Mouse (Mus musculus): ENCODE measurements at regions not wholly inside any gene's neighbourhood (a gene's known extent, or its start where the extent isn't known, plus 50 kb on each side); places are given as distances from the start of the nearest gene placed in this dataset.

DNA sequence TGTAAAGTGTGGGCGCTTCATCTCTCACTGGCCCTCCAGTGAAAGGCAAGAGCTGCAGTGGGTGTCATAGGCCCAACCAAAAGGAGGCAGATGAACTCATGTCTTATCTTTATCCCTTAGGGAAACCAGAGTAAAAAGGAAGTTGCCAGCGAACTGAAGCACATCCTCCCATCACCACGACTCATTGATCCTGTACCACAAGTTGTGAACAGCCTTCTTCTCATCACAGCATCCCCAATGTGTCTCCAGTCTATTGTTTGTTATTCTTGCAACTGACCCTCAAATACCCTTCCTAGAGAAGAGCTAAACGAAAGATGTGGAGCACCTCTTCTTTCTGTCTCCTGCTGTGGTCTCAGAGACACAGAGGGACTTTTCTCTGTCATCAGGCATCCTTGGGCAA is 570.5 kb upstream of the Cdh5 start:
- no peaks in the 10 kb centered on the region for H3K36me3 ChIP-seq (ENCODE audit: control insufficient read depth, insufficient read depth, low read length)
- WGBS: 78% methylated on average over 4 of the region's 4 CpGs
- H3K27ac ChIP-seq (ENCODE audit: low read depth, low read length): no peak overlapping the region
- no peaks in the 10 kb centered on the region for H3K4me1 ChIP-seq (ENCODE audit: control insufficient read depth, insufficient read depth, low read length)
- ATAC-seq (ENCODE audit: low FRiP score) (no peak), DNase-seq (ENCODE audit: low spot score, missing footprints) (no peak)
- no peak overlapping the region for H3K4me3 ChIP-seq (ENCODE audit: low read depth, low read length)
- H3K27me3 ChIP-seq (ENCODE audit: control insufficient read depth, insufficient read depth, low read length): no peaks in the 10 kb centered on the region
- H3K9ac ChIP-seq (ENCODE audit: low read length): no peak overlapping the region
- no peaks in the 10 kb centered on the region for H3K9me3 ChIP-seq (ENCODE audit: control insufficient read depth, low read length)
- no peak overlapping the region for H3K4me2 ChIP-seq

DNA sequence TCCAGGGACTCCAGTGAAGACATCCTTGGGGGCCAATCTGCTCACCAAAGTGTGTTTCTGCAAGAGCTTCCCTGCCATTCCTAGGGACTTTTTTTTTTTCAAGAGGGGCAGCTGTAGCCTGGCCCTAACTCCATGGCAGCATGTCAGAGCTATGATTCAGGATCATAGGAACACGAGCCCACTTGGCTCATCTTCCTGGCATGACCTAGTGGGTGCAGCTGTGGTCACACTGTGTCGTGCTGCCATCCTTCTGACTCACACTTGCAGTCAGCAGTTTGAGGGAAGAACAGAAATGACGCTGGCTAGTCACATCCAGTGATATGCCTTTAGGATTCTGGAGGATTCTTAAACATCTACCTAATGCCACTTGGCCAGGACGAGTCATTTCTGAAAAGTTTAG is 566.5 kb upstream of the Cdh5 start:
- DNase-seq (ENCODE audit: low spot score, missing footprints): no peak

DNA sequence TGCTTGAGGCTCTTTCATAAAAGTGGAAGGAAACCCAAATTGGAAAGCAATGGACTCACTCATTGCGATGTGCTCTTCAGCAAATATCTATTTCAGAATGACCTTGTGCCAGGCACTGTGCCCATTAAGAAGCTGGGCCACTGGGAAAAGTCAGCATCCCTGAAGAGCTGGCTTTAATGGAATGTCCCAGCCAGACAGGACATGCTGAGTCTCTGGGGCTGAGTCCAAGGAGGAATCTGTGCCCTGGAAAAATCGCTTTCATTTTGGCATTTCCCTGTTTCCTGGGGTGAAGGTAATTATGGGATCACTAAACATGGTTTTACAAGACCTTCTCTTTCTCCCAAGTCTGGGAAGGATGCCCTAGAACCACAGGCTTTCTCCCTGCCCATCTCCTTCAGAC is 564.6 kb upstream of the Cdh5 start:
- Histone ChIP-seq H3K4me3 (ENCODE audit: low read depth, low read length) (no peak overlapping the region), H3K9ac (ENCODE audit: low read length) (no peak overlapping the region), H3K4me1 (ENCODE audit: control insufficient read depth, insufficient read depth, low read length) (no peaks in the 10 kb centered on the region), H3K9me3 (ENCODE audit: control insufficient read depth, low read length) (no peaks in the 10 kb centered on the region), H3K4me2 (no peak overlapping the region), H3K36me3 (ENCODE audit: control insufficient read depth, insufficient read depth, low read length) (no peaks in the 10 kb centered on the region), H3K27me3 (ENCODE audit: control insufficient read depth, insufficient read depth, low read length) (no peaks in the 10 kb centered on the region), H3K27ac (ENCODE audit: low read depth, low read length) (no peak overlapping the region)
- no peak for ATAC-seq (ENCODE audit: low FRiP score)
- DNase-seq (ENCODE audit: low spot score, missing footprints): no peak
- 79% methylated on average over 2 of the region's 2 CpGs for whole genome bisulfite sequencing

More for the DNA sequence above, 566.5 kb upstream of the Cdh5 start:
- Histone ChIP-seq H3K9me3 (ENCODE audit: control insufficient read depth, low read length) (no peaks in the 10 kb centered on the region), H3K4me1 (ENCODE audit: control insufficient read depth, insufficient read depth, low read length) (no peaks in the 10 kb centered on the region), H3K36me3 (ENCODE audit: control insufficient read depth, insufficient read depth, low read length) (no peaks in the 10 kb centered on the region), H3K9ac (ENCODE audit: low read length) (no peak overlapping the region), H3K4me3 (ENCODE audit: low read depth, low read length) (no peak overlapping the region), H3K4me2 (no peak overlapping the region), H3K27me3 (ENCODE audit: control insufficient read depth, insufficient read depth, low read length) (no peaks in the 10 kb centered on the region), H3K27ac (ENCODE audit: low read depth, low read length) (no peak overlapping the region)
- 87% methylated on average over 4 of the region's 4 CpGs for WGBS
- no peak for ATAC-seq (ENCODE audit: low FRiP score)

GRCm38 (mm10) chr8:103541954-103542353 is 559.5 kb upstream of the Cdh5 start:
- WGBS: 81% methylated on average over 2 of the region's 2 CpGs
- H3K4me3 ChIP-seq (ENCODE audit: low read depth, low read length): no peak overlapping the region

DNA sequence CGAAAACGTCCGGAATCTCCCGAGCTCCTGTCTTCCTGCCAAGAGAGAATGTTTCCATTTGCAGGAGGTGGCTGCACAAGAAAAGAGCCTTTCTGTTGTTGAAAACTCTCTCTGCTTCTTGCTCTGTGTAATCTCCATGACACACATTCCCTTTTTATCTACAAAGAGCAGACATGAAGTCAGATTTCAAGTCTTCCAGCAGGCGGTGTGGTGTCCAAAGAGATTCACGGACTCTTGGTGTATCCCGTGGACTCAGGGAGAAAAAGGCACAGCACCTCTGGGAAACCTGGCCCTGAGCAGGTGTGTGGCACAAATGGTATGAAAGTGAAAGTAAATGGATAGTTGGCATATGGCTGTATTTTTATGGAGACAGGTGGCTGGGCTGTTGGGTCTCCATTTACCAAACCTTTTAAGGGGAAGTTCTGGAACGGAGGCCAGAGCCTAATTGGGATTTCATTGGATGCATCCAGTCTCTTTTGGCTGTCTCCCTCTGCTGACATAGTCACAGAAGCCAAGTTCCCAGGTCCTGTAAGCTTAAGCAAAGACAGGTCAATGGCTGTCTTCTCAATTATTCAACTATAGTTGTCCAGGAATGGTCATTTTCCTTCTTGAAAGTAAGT is 549.4 kb upstream of the Cdh5 start:
- DNase-seq (ENCODE audit: low spot score, missing footprints) (no peak), ATAC-seq (ENCODE audit: low FRiP score) (no peak)
- Histone ChIP-seq H3K4me1 (ENCODE audit: control insufficient read depth, insufficient read depth, low read length) (no peaks in the 10 kb centered on the region), H3K4me3 (ENCODE audit: low read depth, low read length) (no peak overlapping the region), H3K27me3 (ENCODE audit: control insufficient read depth, insufficient read depth, low read length) (no peaks in the 10 kb centered on the region), H3K9ac (ENCODE audit: low read length) (no peak overlapping the region), H3K9me3 (ENCODE audit: control insufficient read depth, low read length) (no peaks in the 10 kb centered on the region), H3K36me3 (ENCODE audit: control insufficient read depth, insufficient read depth, low read length) (no peaks in the 10 kb centered on the region), H3K4me2 (no peak overlapping the region), H3K27ac (ENCODE audit: low read depth, low read length) (no peak overlapping the region)
- 91% methylated on average over 8 of the region's 8 CpGs for WGBS

More at GRCm38 (mm10) chr8:103541954-103542353, 559.5 kb upstream of the Cdh5 start:
- Histone ChIP-seq H3K27ac (ENCODE audit: low read depth, low read length) (no peak overlapping the region), H3K4me2 (no peak overlapping the region), H3K27me3 (ENCODE audit: control insufficient read depth, insufficient read depth, low read length) (no peaks in the 10 kb centered on the region), H3K36me3 (ENCODE audit: control insufficient read depth, insufficient read depth, low read length) (no peaks in the 10 kb centered on the region), H3K9ac (ENCODE audit: low read length) (no peak overlapping the region), H3K4me1 (ENCODE audit: control insufficient read depth, insufficient read depth, low read length) (no peaks in the 10 kb centered on the region), H3K9me3 (ENCODE audit: control insufficient read depth, low read length) (no peaks in the 10 kb centered on the region)
- no peak for DNase-seq (ENCODE audit: low spot score, missing footprints)
- ATAC-seq (ENCODE audit: low FRiP score): no peak

DNA sequence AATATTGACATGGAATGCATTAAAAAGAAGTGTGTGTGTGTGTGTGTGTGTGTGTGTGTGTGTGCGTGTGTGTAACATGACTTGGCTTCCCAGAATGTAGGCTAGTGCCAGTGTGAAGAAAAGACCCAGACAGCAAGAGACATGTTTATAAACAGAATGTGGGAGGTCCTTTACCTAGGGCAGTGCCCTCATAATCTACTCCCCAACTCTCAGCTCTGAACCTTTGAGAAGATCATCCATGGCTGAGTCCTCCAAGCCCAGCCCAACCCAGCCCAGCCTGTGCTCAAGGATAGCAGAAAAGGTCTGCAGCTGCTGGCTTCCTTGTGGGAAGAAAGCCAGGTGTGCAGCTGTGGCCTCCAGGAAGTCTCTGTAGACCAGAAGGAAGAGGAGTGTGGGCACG is 539.8 kb upstream of the Cdh5 start:
- WGBS: 89% methylated on average over 2 of the region's 2 CpGs
- Histone ChIP-seq H3K9ac (ENCODE audit: low read length) (no peak overlapping the region), H3K36me3 (ENCODE audit: control insufficient read depth, insufficient read depth, low read length) (no peaks in the 10 kb centered on the region), H3K27me3 (ENCODE audit: control insufficient read depth, insufficient read depth, low read length) (no peaks in the 10 kb centered on the region), H3K4me1 (ENCODE audit: control insufficient read depth, insufficient read depth, low read length) (no peaks in the 10 kb centered on the region), H3K9me3 (ENCODE audit: control insufficient read depth, low read length) (no peaks in the 10 kb centered on the region), H3K4me3 (ENCODE audit: low read depth, low read length) (no peak overlapping the region), H3K4me2 (no peak overlapping the region), H3K27ac (ENCODE audit: low read depth, low read length) (no peak overlapping the region)
- ATAC-seq (ENCODE audit: low FRiP score) (no peak), DNase-seq (ENCODE audit: low spot score, missing footprints) (no peak)

- H3K27ac ChIP-seq (ENCODE audit: low read depth, low read length): no peak overlapping the region
- H3K9ac ChIP-seq (ENCODE audit: low read length): no peak overlapping the region
- no peak overlapping the region for H3K4me3 ChIP-seq (ENCODE audit: low read depth, low read length)
- 71% methylated on average over 11 of the region's 11 CpGs for WGBS
- ATAC-seq (ENCODE audit: low FRiP score) (no peak), DNase-seq (ENCODE audit: low spot score, missing footprints) (peak; percentile 68)
- no peaks in the 10 kb centered on the region for H3K27me3 ChIP-seq (ENCODE audit: control insufficient read depth, insufficient read depth, low read length)
- no peaks in the 10 kb centered on the region for H3K4me1 ChIP-seq (ENCODE audit: control insufficient read depth, insufficient read depth, low read length)
- H3K9me3 ChIP-seq (ENCODE audit: control insufficient read depth, low read length): no peaks in the 10 kb centered on the region
- no peak overlapping the region for H3K4me2 ChIP-seq
- no peaks in the 10 kb centered on the region for H3K36me3 ChIP-seq (ENCODE audit: control insufficient read depth, insufficient read depth, low read length)
Observed at GRCm38 (mm10) chr8:103570864-103571425, 530.5 kb upstream of the Cdh5 start.

- H3K9me3 ChIP-seq (ENCODE audit: control insufficient read depth, low read length): no peaks in the 10 kb centered on the region
- no peak overlapping the region for H3K4me3 ChIP-seq (ENCODE audit: low read depth, low read length)
- H3K36me3 ChIP-seq (ENCODE audit: control insufficient read depth, insufficient read depth, low read length): no peaks in the 10 kb centered on the region
- no peak overlapping the region for H3K4me2 ChIP-seq
- H3K27ac ChIP-seq (ENCODE audit: low read depth, low read length): no peak overlapping the region
- no peaks in the 10 kb centered on the region for H3K4me1 ChIP-seq (ENCODE audit: control insufficient read depth, insufficient read depth, low read length)
- 91% methylated on average over 3 of the region's 3 CpGs for WGBS
- DNase-seq (ENCODE audit: low spot score, missing footprints) (no peak), ATAC-seq (ENCODE audit: low FRiP score) (no peak)
- no peaks in the 10 kb centered on the region for H3K27me3 ChIP-seq (ENCODE audit: control insufficient read depth, insufficient read depth, low read length)
- no peak overlapping the region for H3K9ac ChIP-seq (ENCODE audit: low read length)
Observed at GRCm38 (mm10) chr8:103577147-103577546, 524.3 kb upstream of the Cdh5 start.

DNA sequence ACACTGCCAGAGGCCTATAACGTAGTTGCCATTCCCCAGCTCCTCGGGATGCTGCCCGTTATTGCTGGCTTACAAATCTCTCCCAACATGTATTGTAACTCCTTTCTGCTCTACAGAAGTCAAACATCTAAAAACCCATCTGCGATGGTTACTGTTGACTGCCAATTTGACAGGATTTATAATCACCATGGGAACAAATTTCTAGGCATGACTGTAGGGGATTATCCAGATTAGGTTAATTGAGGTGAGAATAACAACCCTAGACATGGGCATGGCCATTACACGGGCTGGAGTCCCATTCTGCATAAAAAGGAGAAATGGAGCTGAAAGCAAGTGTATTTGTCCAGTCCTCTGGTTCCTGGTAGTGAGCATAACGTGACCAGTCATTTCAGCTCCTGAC is 523.4 kb upstream of the Cdh5 start:
- no peaks in the 10 kb centered on the region for H3K27me3 ChIP-seq (ENCODE audit: control insufficient read depth, insufficient read depth, low read length)
- DNase-seq (ENCODE audit: low spot score, missing footprints) (peak; percentile 78), ATAC-seq (ENCODE audit: low FRiP score) (no peak)
- no peaks in the 10 kb centered on the region for H3K9me3 ChIP-seq (ENCODE audit: control insufficient read depth, low read length)
- no peak overlapping the region for H3K4me2 ChIP-seq
- no peak overlapping the region for H3K27ac ChIP-seq (ENCODE audit: low read depth, low read length)
- no peaks in the 10 kb centered on the region for H3K36me3 ChIP-seq (ENCODE audit: control insufficient read depth, insufficient read depth, low read length)
- H3K4me1 ChIP-seq (ENCODE audit: control insufficient read depth, insufficient read depth, low read length): peaks cover 3% of the 10 kb centered on the region
- WGBS: 82% methylated on average over 6 of the region's 6 CpGs
- H3K9ac ChIP-seq (ENCODE audit: low read length): no peak overlapping the region
- no peak overlapping the region for H3K4me3 ChIP-seq (ENCODE audit: low read depth, low read length)

All from midbrain, embryonic 11.5 days (tissue).